Mouse (Mus musculus): ENCODE measurements around the gene Sec14l1.

Sec14l1 gene

DNA sequence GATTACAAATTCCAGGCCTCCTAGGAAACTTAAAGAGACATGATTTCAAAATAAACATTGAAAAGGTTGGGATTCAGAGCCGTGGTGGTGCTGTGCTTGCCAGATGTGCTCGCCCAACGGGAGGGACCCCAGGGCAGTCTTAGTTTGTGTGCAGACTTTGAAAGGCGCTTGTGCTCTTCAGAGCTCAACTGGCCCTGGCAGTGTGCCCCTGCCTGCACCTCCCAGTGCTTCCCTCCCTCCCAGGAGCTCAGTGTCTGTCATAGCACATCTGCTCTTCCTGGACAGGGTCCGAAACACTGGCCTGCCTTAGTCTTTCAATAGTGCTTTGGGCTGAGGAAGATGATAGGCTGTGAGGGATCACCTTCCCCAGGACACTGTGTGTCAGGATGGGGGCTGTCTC lies 15.9 kb downstream of the Sec14l1 start:
- DNase-seq, result no peak

DNA sequence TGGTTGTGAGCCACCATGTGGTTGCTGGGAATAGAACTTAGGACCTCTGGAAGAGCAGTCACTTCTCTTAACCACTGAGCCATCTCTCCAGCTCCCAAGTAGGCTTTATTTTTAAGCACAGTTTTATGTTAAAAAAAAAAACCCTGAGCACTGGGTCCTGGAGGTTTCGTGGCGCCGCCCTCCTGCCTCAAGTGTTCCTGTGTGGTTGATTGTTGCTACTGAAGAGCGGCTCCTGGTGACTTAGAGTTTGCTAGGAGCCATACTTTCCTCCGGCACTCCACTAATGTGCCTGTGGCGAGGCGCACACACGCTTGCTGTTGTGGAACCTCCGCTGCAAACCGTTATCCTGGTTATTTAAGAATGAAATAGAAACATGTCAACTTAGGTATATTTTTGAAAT lies 16.5 kb downstream of the Sec14l1 start:
- DNase-seq, result no peak

DNA sequence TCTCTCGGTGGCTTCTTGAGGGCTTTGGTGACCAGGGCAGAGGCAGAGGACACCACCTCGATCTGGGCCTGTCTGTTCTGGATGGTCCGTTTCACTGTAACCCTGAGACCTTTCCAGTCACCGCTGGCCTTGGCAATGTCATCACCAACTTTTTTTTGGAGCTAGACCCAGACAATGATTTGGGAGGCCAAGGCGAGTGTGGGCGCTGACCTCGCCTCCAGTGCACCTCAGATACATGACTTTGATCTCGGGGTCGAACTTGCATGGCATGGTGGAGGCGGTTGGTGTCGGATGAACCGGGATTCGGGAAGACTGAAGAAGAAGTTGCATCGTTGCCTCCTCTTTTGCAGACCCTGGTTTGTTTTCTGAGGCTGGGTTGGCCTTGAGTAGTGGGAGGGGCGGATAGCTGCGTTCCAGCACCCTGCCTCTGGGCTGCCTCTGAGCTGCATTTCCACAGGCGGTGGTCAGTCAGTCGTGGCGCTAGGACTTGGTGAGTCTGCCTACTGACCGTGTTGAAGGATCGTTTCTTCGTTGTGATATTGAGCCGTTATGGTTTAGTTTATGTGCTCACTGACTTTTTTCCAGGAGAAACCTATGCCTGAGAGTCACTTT lies 19.9 kb downstream of the Sec14l1 start:
- no peak for DNase-seq

DNA sequence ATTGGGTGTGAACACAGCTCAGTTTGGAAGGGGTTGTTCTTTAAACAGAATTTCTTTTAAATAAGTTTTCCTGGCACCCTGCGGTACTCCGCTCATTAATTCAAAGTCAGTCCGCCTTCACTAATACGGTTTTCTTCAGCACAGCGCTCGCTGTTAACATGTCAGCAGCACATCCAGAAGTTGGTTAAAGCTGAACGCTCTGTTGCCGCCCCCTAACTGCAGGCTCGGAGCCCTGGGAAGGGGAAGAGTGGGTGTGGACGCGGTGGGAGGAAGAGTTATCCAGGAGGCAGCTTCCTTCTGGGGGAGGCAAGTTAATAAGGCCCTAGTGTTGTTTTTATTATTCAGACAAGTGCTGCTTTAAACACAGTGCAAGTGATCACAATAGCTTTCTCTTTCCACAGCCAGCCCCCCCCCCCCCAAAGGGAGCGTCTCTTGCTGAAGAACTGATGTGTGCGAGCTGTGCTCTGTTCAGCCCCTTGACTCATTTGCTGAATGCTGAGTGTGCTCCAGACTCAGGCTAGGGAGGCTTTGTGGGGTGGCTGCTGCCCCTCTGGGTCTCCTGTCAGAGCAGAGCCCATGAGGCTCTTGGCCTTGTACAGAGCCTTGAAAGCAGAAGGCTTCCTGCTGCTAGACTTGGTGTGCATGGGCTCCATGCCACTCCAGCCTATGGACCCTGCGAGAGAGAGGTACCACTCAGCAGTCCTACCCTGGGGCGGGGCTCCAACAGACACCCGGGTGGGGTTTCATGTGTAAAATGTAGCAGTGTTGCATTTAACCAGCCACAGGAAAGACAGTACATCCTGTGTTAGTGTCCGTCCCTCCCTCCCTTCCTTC lies 20.7 kb downstream of the Sec14l1 start:
- DNase-seq, result no peak

DNA sequence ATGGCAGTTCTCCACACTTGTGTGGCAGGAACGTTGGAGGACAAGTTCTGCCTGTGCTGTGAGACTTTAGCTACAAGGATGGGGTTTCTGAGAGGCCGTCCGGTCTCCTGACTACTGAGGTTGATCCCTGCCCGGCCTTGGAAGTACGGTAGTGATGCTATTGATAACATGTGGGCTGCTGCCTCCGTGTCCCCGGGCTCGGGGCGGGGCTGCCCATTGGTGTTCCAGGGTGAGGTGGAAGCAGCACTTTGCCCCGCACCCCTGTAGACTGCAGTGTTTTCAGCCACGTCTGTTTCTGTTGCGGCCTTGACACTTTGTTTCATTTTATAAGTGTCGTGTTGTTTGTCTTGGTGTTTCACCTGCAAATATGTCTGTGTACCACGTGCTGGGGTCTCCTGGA lies 21.9 kb downstream of the Sec14l1 start:
- no peak for DNase-seq

DNA sequence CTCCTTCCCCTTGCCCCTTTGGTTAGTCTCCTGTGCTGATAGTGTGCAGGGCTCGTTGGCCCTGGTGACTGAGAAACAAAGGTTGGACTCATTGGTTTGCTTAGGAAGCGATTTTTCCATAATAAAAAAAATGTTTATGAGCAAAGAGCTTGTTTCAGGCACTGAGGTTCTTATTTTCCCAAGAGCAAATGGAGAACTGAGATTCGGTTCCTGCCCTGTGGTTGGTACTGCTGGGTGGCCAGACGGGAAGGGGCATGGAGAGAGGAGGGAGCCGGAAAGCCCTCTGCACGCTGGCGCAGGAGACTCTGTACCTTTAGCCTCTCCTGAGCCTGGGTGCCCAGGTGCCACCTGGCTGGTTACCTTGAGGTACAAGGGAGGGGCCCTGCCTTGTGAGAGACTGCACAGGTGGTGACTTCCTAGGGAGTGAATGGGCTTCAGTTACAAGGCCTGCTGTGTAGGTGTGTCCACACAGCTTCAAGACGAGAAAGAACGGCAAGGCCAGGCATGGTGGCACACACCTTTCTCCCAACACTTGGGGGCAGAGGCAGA lies 23.3 kb downstream of the Sec14l1 start:
- no peak for DNase-seq

DNA sequence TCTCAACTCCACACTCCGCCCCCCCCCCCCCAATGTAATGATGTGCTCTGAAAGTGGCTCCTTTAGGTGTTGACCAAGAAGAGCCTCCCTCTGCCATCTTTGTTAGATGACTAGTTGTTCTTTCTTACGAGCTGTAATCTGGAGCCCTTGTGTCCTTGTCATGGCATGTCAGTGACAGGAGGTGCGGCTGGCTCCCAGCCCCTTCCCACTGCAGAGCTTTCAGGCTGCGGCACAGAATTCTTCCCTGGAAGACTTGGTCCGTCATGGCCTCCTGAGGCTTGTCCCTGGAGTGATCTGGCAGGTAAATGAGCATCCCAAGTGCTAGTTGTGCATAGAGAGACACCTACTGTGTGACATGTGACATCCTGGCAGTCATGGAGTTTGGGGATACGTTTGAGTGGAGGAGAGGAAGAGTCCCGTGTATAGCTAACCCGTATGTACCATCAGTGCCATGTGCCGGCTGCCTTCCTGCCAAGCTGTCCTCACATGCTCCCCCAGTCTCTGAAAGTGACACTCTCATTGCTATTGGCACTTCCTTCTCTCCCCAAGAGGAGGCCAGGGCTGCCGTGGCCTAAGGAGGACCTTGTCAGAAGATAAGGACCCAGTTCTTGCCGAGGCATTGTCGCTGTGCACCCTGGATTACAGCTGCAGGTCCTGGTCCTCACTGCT lies 24.0 kb downstream of the Sec14l1 start:
- DNase-seq, result no peak

DNA sequence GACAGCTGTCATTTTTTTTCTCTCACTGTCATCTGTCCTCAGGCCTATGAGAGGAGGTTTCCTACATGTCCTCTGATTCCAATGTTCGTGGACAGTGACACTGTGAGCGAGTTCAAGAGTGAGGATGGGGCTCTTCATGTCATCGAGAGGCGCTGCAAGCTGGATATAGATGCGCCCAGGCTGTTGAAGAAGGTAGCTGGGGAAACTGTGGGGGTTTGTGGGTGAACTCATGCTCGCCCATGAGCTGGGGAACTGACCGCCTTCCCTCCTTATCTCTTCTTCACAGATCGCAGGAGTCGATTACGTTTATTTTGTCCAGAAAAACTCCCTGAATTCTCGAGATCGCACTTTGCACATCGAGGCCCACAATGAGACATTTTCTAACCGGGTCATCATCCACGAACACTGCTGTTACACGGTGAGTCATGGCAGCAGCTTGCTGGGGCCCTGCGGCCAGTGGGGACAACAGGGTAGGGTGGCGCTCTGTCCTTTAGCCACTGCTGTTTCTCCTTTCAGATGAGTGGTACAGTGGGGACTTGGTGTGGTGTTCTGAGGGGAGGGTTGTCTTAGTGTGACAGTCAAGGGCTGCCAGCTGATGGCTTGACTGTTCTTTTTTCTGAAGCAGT lies 26.5 kb downstream of the Sec14l1 start:
- no peak for DNase-seq

DNA sequence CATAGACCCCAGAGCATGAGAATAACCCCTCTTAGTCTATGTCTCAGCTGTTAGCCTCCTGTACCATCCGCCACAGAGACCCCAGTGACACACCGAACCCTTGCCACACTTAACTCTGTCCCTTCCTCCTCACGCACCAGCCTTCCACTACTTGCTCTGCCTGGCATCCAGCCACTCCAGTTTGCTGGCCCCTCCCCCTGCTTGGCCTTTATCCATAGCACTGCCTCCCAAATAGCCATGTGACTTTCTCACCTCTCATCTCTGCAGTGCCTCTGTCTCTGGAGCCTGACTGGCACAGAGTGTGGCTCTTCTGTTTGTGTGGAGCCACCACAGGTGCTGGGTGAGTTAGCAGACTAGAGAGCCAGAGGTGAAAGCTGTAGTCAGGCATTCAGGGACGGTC lies 27.5 kb downstream of the Sec14l1 start:
- peak; percentile 69 to 70 for DNase-seq

DNA sequence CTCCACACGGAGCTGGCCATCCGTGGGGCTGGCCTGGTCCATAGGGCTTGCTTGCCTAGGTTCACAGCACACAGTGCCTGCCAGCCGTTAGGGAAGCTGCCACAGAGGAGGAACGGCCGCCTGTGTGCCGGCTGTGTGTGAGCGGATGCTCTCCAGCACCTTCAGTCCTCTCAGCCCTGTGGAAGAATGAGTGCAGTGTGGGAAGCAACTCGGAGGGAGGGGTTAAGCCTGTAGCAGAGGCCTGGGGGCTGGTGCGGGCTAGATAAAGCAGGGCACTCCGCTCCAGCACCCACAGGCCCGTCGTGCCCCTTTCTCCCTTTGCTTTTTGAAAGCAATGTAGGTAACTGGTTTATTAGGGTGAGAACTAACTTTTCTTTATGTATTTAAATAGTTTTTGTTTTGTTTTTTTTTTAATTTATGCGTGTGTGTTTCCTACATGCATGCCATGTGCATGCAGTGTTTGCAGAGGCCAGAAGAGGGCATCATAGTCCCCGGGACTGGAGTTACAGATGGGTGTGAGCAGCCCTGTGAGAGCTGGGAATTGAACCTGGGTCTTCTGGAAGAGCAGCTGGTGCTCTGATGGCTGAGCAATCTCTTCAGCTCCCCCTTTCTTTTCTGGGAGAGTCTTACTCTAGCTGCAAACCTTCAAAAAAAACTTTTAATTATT lies 30.6 kb downstream of the Sec14l1 start:
- no peak for DNase-seq

DNA sequence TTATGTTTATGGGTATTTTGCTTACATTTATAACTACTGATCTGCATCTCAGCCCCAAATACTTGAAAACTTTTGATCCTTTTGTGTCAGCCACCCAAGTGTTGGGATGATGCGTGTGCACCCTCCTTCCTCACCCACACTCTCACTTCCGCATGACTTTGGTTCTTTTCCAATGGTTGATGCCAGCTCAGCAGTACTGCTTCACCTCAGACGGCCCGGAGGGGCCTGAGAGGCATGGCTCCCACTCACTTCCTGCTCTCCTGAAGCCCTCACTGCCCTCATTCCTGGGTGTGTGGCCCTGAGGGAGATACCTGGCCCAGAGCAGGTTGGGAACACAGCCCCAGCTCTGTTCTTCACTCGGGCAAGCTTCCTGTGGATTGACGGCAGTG lies 31.1 kb downstream of the Sec14l1 start:
- no peak for DNase-seq

DNA sequence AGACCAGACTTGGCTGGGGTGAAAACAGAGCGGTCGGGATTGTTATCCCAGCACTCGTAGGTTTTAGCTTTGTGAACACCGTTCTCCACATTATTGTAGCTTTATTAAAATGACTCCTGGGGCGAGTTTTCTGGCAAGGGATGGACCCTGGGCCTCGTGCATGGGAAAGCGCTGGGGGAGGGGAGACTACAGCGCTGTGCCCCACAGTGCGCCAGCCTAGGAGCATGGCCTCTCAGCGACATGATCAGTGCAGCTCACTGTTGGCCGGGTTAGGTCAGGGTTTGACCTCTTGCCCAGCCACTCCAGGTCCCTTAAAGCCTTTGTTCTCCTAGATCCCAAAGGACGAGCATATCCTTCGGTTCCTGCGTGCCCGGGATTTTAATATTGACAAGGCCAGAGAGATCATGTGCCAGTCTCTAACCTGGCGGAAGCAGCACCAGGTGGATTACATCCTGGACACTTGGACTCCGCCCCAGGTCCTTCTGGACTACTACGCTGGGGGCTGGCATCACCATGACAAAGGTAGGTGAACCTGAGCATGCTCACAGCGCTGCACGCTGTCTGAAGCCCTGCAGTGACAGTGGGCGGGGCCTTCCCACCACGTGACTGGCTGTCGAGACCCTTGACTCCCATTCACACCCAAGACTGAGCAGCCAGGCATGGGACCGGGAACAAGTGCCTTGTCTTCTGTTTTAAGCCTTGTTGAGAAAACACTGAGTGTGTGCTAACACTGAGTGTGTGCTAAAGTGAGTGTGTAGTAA lies 32.0 kb downstream of the Sec14l1 start:
- peak; percentile 70 to 76 for DNase-seq

DNA sequence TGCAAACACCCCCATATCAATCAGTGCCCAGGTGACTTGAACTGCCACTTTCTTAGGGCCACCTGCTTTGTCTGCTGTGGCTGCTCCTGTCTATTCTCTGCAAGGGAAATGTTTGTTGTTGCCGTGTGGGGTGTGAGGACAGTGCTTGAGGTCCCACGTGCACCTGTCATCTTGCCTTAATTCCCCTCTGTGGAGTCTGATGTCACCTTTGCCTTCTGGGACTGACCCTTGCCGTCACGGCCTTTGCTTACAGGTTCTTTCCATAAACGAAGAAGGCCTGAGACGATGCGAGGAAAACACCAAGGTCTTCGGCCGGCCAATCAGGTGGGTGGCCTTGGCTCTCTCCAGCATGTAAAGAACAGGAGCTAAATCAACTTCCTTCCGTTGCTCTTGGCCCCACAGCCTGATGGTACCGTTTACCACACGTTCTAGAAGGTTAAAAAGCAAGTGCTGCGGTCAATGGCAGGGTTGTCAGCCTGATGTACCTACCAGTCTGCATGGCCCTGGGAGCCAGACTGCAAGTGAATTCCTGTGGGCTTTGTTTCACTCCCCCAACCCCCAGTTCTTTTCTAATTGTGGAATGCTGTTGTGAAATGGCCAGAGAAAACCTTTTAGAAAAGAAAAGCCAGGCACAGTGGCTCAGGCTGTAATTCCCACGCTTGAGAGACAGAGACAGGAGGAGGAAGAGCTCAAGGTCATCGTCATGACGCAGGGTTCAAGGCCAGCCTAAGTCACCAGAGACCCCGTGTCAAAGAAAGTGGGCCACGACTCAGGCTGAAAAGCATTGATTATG lies 34.1 kb downstream of the Sec14l1 start:
- no peak for DNase-seq

DNA sequence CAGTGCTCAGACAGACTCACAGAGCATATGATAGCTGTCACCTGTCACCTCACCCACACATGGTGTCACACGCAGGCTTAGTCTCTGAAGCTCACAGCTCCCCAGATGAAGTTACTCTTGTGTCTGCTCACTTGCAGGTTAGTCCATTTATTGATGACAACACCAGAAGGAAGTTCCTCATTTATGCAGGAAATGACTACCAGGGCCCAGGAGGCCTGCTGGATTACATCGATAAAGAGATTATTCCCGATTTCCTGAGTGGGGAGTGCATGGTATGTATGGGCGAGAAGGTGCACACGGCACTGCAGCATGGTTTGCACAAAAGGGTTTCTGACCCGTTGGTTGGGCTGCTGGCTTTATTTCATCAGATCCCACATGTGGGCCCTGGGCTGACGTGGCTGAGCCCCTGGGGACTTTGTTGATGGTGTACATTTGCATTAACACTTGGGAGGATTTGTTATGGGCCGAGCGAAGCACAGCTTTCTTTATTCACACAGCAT lies 35.5 kb downstream of the Sec14l1 start:
- DNase-seq, result no peak

DNA sequence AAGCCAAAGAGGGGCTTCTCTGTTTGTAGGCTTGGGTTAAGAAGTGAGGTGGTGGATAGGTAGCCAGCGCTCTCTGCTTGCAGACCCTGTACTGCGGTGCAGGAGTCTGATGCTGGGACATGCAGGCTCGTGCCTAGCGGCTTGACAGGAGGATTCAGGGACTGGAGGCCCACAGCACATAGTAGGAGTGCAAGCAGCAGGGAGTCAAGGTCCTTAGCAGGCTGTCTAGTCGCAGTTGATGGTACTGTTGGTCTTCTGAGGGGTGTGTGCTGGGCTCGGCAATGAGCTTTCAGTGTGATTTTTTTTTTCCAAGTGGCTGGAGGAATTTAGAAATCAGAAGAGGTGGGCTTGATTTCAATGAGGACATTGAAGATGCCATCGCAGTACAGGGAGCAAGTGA lies 36.5 kb downstream of the Sec14l1 start:
- DNase-seq, result no peak

DNA sequence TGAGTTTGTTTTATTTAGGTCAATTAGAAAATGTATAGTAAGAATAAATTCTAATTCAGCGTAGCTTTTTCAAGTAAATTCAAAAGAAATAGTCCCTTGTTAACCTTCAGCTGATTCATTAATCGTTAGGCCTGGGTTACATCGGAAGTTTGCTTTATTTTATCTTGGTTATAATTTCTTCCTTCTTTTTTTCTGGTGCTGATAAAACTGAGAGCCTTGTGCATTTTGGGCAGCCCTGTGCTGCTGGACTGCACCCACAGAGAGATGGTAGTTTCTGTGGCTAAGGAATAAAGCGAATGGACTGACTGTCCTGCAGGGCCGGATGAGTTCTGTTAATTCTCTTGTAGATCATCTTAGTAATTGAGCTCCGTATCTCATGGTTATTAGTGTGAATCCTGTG lies 37.6 kb downstream of the Sec14l1 start:
- DNase-seq, result no peak

DNA sequence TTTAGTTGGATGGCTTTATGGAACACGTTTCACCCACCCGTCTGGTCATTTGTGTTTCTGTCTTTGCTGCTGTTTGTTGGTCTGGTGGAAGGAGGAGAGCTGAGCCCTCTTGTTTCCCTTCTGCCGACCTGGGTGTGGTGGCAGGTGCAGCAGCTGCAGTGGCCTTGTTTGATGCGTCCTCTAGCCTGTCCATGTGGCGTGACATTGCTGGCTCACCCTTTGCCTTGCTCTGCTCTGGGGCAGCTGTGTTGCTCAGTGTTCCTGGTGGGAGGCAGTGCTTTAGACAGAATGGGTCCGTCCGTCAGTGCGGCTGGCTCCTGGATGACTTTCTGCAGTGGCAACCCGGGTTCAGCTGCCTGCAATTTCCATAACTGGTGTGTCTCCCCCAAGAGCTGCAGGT lies 38.6 kb downstream of the Sec14l1 start:
- DNase-seq, result no peak

DNA sequence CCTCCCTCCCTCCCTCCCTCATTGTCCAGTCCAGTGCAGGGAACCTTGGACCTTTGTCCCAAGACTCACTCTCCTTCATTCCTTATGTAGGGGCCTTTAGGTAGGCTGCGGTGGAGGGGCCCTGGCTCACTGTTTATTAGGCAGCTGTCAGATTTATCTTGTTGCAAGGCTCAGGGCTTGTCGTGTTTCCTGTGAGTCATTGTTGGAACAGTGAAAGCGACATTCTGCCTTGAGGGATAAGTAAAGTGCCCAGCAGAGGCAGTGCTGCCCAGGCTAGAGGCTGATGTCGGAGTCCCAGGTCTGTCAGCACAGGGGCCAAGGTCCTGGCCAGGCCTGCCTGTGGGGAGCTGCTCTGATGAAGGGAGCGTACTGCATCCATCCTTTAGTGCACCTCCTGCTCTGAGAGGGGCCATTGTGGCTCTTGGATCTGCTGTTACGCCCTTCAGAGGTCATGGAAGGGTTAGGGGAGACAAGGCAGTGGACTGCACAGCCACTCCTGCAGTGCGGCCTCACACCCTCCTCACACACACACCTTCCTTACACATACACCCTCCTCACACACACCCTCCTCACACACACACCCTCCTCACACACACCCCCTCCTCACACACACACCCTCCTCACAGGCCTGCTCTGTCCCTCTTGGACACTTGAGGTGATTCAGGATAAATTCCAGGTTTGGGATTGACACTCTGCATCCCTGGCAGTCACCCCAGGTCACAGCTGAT lies 39.3 kb downstream of the Sec14l1 start:
- no peak for DNase-seq

DNA sequence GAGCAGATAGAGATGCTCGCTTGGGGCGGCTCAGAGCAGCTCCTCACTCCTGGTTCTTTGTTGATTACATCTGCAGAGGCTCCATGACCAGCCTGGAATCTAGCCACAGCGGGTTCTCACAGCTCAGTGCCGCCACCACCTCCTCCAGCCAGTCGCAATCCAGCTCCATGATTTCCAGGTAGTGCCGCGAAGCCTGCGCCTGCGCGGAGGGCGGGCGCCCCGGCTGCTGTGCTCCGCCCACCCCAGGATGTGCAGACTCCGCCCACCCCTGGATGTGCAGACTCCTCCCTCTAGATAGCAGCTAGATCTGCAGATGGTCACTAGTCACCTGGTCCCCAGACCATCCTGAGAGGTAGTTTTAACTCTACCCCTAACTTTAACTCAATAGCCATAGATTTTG lies 41.8 kb downstream of the Sec14l1 start:
- DNase-seq, result no peak

DNA sequence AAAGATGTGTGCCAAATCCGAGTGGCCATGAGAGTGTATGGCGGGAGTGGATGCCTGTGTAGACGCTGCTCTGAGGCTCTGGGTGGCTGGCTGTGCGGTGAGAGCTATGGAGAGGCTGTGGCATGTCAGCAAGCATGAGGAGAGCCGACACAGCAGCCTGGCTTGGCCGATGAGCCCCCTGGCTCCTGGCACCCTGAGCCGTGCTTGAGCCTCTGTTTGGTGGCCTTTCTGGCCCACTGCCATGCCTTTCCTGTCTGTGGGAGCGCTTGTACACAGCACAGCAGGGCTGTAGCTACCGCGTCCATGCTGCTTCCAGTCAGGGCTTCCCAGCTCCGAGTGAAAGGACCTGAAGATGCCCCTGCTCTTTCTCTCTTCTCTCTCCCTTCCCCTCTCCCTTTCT lies 43.4 kb downstream of the Sec14l1 start:
- no peak for DNase-seq

Measured in lung, adult 18-20 months (tissue).